Mouse (Mus musculus) E14TG2a.4 (cell line): ENCODE measurements at regions not wholly inside any gene's neighbourhood (a gene's known extent, or its start where the extent isn't known, plus 50 kb on each side); places are given as distances from the start of the nearest gene placed in this dataset.

Experiments
- CTCF ChIP-seq: conservative IDR thresholded peaks from 2 replicates; pipeline ENCODE4 v1.5.1; 2014; ENCODE audit warnings: low read length
- NANOG ChIP-seq: IDR thresholded peaks from 2 replicates; pipeline ENCODE4 v1.6.1; 2014; ENCODE audit warnings: borderline replicate concordance, low read length, mixed read lengths

DNA sequence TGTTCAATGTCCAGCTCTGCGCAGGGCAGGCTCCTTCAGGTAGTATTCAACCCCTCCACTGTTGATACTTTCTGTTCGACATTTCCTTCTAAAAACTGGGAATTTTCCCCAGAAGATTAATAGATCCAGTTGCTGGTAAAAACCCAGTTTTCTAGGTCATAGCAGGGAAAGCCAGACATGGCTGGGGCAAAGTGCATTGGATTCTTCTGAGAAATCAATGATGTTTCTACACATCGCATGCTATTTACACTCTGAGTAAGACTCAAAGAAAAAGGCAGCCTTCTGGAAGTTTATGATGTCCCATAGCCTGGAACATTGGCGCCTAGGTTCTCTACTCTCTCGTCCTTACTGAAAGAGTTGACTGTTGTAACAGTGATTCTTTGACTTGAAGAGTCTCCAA lies 80.0 kb upstream of the Nphp3 start:
- TF ChIP-seq CTCF (no peak), NANOG (no peak)
